Mouse (Mus musculus): ENCODE measurements around the gene Gabarapl1. TPM values are rescaled to one million over a fixed set of nuclear protein-coding genes. Genes with fewer than 3 reads are reported as not detected.

Gabarapl1 gene
- polyA plus RNA-seq (2012; rRNA removed): 59.9 and 65.2 TPM in 2 replicates

DNA sequence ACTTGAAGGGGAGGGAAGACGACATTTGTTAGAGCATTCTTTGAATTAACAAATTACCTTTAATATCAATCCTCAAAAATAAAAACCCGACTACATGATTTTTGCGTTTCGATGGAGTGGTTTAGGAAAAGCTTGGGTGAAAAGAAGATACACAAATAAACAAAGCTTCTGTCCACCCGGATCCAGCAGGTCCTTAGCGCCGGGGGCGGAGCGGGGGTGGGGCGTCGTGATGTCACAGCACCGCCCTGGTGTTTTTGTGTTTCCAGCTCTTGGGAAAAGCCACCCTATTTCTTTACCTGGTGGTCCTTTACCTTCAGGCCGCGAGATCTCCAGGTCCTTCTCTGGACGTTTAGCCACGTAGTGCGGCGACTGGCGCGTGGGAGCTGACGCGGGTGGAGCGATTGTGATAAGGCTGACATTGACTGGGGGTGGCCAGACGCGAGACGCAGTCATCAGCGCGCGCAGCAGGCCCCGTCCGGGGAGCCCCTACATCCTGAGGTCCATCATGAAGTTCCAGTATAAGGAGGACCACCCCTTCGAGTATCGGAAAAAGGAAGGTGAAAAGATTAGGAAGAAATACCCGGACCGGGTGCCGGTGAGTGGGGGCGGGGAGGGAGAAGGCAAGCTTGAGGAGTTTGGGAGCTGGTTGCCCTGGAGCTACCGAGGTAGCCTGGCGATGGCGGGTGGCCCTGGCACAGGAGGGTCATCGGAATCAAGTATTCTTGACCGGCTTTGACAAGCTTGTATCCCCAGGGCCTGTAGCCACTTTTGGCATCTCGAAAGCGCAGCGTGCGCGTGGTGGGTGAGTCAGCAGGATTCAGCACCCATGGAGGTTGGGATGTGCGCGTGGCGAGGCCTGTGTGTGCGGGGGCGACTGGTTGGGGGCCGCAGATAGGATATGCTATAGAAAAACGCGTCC, at the start of gene Gabarapl1:
Gene Gabarapl1, plus strand, starts transcription at position 219 of the 919 bp plus-strand sequence.

GRCm38 (mm10) chr6:129507024-129507423, 25.9 kb upstream of the Gabarapl1 start, which contains the start of gene Olr1:
Gene Olr1 (minus strand): TSS chr6:129507165.

DNA sequence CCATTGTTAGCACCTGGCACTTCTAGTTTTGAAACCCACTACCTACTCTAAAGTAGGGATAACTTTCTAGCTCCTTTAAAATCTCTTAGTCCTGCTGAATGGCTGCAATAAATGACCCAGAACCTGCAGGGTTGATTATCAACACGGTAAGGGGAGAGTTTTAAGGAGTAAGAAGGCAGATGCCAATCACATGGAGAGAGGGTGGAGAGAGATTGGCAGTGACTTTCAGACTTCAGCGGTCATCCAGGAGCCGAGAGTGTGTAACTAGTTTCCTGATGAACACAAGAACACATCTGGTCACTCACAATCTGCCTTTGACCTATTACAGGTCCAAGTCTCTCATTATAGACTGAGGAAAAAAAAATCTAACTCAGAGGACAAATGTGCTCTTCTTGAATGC, 20.6 kb upstream of the Gabarapl1 start, which contains the start of gene Tmem52b:
Gene Tmem52b, plus strand, starts transcription at position 189 of the 400 bp plus-strand sequence.

DNA sequence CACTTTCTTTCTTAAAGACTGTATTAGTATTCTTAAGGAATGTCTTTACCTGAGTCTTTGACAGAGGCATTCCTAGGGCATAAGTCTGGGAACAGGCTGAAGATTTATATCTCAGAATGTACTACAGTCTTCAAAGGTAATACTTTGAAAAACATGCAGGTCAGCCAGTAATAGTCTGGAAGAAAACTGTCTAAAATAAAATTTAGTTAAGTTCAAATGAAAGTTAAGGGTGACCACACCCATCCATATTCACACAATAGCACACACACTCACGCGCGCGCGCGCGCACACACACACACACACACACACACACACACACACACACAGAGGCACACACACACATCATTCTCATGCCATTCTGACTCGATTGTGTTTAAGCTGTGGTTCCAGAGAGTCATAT, 44.6 kb downstream of the Gabarapl1 start, which contains the start of gene Klre1:
Gene Klre1, plus strand, starts transcription at position 301 of the 400 bp plus-strand sequence.

DNA sequence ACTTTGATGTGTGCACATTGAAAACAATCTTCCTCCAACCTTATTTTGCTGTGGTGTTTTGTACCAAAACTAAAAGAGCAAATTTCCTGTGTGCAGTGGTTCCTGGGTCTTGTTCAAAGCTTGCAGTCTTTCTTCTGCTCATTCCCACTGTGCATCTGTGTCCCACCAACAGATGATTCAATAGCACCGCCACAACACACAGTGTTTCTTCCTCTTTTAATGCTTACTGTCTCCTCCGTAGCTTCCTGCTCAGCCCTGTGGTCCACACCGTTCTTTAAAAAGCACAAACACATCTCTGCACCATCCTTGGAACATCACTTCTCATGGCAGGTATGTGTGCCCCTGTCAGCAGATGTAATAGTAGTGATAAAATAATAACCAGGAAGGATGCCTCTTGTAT, 58.5 kb downstream of the Gabarapl1 start, which contains the start of gene Klrd1:
Gene Klrd1, plus strand, starts transcription at position 275 of the 400 bp plus-strand sequence.

Other genes starting within 250 kb of the Gabarapl1 start
- not detected in 2 replicates for gene 4922502D21Rik, start 201.4 kb upstream of the Gabarapl1 start, polyA plus RNA-seq (2012; rRNA removed)
- gene Clec12a, start 190.5 kb upstream of the Gabarapl1 start, polyA plus RNA-seq (2012; rRNA removed): 0.34 and 0.41 TPM in 2 replicates
- 0.07 and 0.10 TPM in 2 replicates for gene Clec12b, start 147.3 kb upstream of the Gabarapl1 start, polyA plus RNA-seq (2012; rRNA removed)
- 6.2 and 6.4 TPM in 2 replicates for gene Clec1b, start 135.9 kb upstream of the Gabarapl1 start, polyA plus RNA-seq (2012; rRNA removed)
- gene Clec9a, start 124.3 kb upstream of the Gabarapl1 start, polyA plus RNA-seq (2012; rRNA removed): 1.2 and 1.4 TPM in 2 replicates
- 0.41 and 0.72 TPM in 2 replicates for gene Clec1a, start 81.2 kb upstream of the Gabarapl1 start, polyA plus RNA-seq (2012; rRNA removed)
- gene Olr1, start 26.0 kb upstream of the Gabarapl1 start, polyA plus RNA-seq (2012; rRNA removed): 0.07 and 0.36 TPM in 2 replicates
- gene Tmem52b, start 20.6 kb upstream of the Gabarapl1 start, polyA plus RNA-seq (2012; rRNA removed): 0.02 and 0.05 TPM in 2 replicates
- 0.02 TPM in 1 of 2 replicates, not detected in the other for gene Klre1, start 44.7 kb downstream of the Gabarapl1 start, polyA plus RNA-seq (2012; rRNA removed)
- gene Klrd1, start 58.6 kb downstream of the Gabarapl1 start, polyA plus RNA-seq (2012; rRNA removed): 0.12 TPM in 1 of 2 replicates, not detected in the other
- 0.01 TPM in 1 of 2 replicates, not detected in the other for gene Klrk1, start 90.7 kb downstream of the Gabarapl1 start, polyA plus RNA-seq (2012; rRNA removed)
- not detected in 2 replicates for gene Klrc3, start 110.2 kb downstream of the Gabarapl1 start, polyA plus RNA-seq (2012; rRNA removed)
- gene Klrc2, start 127.5 kb downstream of the Gabarapl1 start, polyA plus RNA-seq (2012; rRNA removed): not detected in 2 replicates
- not detected in 2 replicates for gene Klrc1, start 145.8 kb downstream of the Gabarapl1 start, polyA plus RNA-seq (2012; rRNA removed)
- gene Klri1, start 184.0 kb downstream of the Gabarapl1 start, polyA plus RNA-seq (2012; rRNA removed): not detected in 2 replicates
- gene Klri2, start 207.3 kb downstream of the Gabarapl1 start, polyA plus RNA-seq (2012; rRNA removed): not detected in 2 replicates

Data from central nervous system, embryonic 11.5 days (tissue).